Mouse (Mus musculus): Measurements from ENCODE around the gene Gm21885.

Gm21885 gene

DNA sequence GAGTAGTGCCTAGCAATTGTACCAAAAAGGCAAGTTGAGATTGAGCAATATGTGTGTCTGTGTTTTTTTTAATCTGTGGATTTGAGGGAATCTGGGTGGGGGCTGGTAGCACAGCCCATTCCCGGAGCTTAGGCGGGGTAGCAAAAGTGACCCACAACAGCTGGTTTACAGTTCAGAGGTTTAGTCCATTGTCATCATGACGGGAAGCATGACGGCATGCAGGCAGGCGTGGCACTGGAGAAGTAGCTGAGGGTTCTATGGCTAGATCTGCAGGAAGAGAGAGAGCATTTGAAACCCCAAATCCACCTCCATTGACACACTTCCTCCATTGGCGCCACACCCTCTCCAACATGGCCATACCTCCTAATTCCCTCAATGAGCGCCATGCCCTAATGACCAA, 11.8 kb upstream of the Gm21885 start:
- DNase-seq = no peak

DNA sequence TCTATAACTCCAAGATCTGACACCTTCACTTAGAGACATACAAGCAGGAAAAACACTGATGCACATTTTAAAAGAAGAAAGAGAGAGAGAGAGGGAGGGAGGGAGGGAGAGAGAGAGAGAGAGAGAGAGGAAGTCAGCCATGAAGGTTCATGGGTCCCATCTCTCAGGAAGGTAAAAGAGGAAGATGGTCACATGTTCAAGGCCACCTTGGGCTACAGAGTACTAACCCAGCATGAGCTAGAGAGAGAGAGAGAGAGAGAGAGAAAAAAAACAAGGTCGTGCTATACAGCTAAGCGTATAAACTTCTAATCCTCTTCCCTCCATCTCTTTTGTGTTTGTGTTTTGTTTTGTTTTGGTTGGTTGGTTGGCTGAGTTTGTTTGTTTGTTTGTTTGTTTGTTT, 10.7 kb upstream of the Gm21885 start:
- DNase-seq = no peak

DNA sequence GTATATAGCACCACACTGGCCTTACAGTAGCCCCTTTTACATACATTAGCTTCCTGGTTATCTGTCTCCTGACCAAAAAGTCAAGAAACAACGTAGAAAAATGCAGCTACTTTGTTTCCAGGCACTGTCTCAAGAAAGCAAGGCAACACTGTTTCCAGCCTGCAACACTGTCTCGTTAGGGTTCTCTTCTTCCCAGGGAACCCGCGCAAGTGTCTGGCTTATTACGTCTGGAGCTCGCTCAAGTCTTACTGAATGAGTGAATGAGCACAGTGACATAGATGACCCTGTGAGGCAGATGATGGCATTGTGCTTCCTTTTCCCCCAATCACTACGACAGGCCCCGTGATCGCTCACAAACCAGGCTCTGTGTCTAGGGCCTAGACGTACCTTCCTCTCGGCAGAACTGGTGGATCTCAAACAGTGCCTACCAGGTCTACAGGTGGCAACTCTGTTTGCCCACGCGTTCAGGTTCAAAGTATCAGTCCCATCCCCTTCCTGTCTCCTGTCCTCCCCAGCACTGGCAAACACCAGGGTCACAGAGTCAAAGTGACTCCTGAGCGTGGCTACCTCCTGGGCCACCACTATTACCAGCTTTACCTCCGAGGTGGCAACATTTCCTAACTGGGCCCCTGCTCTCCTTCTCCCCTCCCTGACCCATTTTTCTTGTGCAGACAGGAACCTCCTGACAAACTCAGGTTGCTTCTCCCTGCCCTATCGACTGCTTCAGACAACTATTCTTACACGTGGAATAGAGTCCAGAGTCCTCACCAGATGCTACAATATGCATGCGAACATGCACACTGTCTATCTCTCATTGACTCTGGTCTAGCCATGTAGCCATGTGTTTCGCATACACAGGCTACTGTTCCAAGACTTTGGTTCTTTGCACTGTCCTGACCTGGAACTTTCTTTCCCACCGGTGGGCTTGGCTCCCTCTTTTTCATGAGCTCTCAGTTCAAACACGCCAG, 8.4 kb upstream of the Gm21885 start:
- DNase-seq = no peak

DNA sequence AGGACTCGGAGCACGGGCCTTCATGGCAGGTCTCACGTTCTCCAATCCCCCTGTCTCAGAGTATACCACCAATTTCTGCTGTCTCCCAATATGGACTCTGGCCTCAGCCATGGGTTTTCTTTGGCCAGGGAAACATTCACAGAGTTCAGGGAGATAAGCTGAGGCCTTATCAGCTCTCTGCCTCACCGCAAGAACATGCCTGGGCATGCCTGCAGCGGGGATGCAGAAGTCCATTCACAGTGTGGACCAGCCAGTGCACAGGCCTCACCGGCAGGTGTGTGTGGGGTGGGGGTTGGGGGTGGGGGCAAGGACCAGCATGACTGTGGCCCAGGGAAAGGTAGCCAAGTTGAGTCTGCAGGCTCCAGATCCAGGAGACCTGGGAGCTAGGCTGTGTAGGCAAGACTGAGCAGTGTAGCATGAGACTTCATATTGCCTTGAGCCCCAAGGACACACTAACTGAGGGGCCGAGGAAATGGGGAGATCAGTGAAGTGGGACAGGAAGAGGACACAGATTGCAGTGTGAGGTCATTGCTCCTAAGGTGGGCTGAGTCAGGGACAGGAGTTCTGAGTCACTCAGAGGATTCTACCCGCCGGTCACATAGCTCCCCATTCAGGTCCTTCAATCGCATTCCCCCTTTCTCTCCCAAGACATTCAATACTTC, 7.3 kb upstream of the Gm21885 start:
- DNase-seq = no peak

- no peak for DNase-seq
Observed at GRCm38 (mm10) chr11:94275226-94275625, 6.4 kb upstream of the Gm21885 start.

DNA sequence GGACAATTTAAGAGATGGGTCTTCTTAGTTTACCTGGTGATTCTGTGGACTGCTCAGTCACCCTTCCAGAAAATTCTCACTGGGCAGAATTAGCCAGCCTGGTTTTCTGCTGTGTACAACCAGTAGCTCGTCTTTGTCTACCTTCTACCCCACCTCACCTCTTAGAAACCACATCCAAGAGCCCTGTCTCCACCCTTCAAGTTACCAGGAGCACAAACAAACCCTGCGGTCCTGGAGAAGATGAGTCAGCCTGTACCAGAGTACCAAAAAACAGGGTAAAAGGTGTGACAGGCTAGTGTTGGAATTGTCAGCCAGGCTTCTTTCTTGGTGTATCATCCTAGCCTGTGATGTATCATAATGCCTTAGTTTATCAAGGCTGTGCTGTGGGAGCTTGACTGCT, 6.0 kb upstream of the Gm21885 start:
- DNase-seq = no peak

GRCm38 (mm10) chr11:94276869-94277337, 4.8 kb upstream of the Gm21885 start:
- peak; percentile 89 to 91 for DNase-seq

- DNase-seq = no peak
Observed at GRCm38 (mm10) chr11:94282291-94282690, 618 bp downstream of the Gm21885 start.

DNA sequence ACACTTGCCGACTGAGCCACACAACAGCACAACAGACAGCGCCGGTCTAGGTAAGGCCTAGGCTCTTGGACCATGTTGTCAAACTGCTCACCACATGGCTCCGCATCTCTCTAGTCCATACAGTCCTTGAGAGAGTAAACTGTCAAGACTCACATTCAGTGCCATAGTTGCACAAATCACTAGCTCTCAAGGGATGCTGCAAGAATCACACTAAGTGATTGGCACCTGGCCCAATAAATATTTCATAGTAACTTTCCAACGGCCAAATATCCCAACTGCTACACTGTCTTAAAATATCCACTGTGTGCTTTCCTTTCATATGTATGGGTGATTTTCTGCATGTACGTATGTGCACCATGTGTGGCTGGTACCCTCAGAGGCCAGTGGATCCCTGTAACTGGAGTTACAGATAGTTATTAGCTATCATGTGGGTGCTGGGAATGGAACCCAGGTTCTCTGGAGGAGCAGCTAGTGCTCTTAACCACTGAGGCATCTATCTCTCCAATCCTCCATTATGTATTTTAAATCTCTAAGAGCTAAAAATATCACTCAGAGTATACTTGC, 1.9 kb downstream of the Gm21885 start:
- no peak for DNase-seq

DNA sequence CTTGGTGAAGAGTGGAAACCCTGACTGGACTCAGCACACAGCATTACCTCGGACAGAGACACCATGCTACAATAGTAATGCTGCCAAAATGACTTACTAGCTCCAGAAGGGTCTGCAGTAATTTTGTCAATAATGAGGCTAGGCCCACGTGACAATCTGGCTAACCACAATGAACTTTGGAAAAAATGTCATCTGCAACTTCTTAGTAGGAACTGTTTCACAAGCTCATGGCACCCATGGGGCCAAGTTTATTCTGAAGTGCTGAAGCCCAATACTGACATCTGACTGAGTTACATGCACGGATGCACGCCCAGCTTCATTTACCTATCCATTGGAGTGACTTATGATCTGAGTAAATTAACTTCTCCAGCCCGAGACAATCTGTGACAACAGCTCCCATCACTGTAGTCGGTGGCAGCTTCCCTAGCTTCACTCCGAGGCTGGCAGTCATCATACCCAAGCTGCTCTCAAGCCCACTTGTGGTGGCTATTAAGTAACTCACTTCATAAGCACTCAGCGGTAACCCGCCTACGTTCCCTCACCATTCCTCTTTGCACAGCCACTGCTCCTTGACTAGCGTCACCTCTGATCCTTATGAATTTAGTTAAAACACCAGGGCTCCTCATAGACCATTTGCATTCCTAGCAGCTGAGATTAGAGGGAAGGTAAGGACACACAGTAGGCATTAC, 4.4 kb downstream of the Gm21885 start:
- peak in 1 of 2 experiments; percentile 36 for DNase-seq

- no peak for DNase-seq
Observed at GRCm38 (mm10) chr11:94287105-94287504, 5.4 kb downstream of the Gm21885 start.

- no peak for DNase-seq
Observed at GRCm38 (mm10) chr11:94290062-94290740, 8.5 kb downstream of the Gm21885 start.

DNA sequence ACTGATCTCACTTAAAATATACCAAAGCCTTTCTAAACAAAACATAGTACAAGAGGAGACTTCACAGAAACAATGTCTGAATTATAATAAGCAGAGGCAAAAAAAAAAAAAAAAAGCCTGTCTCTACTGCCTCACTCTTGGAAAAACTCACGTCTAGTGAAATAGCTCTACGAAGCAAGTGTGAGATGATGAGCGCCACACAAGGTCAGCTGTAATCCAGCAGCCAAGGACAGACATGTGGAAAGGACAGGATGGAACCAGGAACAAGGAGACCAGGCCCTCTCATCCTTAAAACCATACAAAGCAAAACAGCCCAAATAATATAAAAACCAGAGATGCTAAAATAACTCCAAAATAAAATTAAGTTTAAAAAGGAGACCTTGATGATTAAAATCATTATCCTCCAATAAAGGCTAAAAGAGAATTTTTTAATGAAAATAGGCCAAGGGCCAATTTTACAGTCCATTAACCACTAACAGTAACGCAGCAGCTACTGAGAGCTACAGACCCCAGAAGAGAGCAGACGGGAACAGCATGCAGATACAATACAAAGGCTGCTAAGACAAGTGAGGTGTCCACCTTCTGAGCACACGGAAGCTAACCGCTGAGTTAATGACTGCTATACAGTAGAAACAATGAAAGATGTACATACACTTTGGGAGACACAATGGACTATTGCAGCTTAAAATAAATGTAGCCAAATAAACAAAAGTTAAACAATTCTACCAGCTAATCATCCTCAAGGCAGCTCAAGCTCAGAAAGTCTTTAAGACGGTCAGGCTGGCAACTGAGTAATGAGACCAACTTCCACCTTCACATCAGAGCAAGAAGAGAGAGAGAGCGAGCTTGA, 13.5 kb downstream of the Gm21885 start:
- no peak for DNase-seq

GRCm38 (mm10) chr11:94312733-94313132, 31.1 kb downstream of the Gm21885 start:
- DNase-seq = no peak

DNA sequence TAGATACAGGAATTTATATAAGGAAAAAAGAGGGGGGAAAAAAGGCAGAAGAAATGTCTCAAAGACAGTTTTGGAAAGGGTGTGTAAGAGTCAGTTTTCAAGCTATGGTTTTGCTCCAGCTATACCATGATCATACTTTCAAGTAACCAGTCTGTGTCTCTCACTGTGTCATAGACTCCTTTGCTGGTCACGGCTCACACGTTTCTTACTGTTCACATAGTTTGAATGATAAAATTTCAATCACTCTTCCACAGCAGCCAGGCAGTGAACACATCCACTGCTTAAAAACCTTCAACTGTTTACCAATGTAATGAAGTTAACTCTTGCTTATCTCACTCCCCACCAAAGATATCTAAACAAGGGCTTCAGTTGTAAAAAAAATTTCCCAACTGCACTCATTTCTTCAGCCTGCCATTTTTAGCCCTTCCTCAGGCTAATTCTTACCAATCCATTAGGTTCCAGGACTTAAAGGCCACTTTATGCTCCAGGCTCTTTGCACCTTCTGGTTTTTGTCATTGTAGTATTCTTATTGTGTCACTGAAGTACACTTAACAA, 32.5 kb downstream of the Gm21885 start:
- DNase-seq = no peak

DNA sequence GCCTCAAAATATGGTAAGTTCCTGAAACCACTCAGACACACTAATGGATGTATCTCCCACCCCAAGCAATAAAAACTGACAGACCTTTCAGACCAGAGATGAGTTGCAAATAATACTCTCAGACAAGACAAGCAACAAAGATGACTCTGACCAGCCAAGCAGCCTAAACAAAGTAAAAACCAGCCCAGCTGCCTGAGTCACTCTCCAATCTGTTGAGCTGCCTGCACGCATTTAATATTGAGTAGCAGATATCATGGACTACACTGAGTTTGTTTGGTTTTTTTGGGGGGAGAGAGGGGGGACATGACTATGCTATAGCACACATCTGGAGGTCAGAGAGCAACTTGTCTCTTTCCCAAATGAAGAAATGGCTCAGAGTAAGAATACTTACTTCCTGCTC, 33.6 kb downstream of the Gm21885 start:
- no peak for DNase-seq

GRCm38 (mm10) chr11:94316528-94316927, 34.9 kb downstream of the Gm21885 start:
- DNase-seq = no peak

- DNase-seq = no peak
Observed at GRCm38 (mm10) chr11:94317014-94317413, 35.3 kb downstream of the Gm21885 start.

GRCm38 (mm10) chr11:94317515-94317914, 35.8 kb downstream of the Gm21885 start:
- no peak for DNase-seq

- no peak for DNase-seq
Observed at GRCm38 (mm10) chr11:94318056-94318455, 36.4 kb downstream of the Gm21885 start.
